Mouse (Mus musculus) intestine, embryonic 16.5 days (tissue): ENCODE data around the gene Ripk4. TPM values are rescaled to one million over a fixed set of nuclear protein-coding genes. Genes with fewer than 3 reads are reported as not detected.

ENCODE experiments used
- ATAC-seq: fragments of 200-750 bp; cut with Nextera tagmentation; 2 replicates; pipeline ENCODE4 v1.8.0; 2017; ENCODE audit warnings: moderate TSS enrichment, moderate library complexity
- H3K27ac ChIP-seq: fragments of 300-500 bp; sonication (generic); 2 replicates; pipeline ENCODE4 v1.5.1; 2014; ENCODE audit warnings: mild to moderate bottlenecking, low read length
- H3K27me3 ChIP-seq: fragments of 300-500 bp; sonication (generic); replicated peaks from 2 replicates; pipeline ENCODE4 v1.6.1; 2014; ENCODE audit warnings: low read length, control low read depth, mixed read lengths; ENCODE audit not compliant: control insufficient read depth, insufficient read depth
- H3K36me3 ChIP-seq: fragments of 300-500 bp; sonication (generic); 2 replicates; pipeline ENCODE4 v1.6.1; 2014; ENCODE audit warnings: low read length, control low read depth; ENCODE audit not compliant: control insufficient read depth, insufficient read depth
- H3K4me1 ChIP-seq: fragments of 300-500 bp; sonication (generic); 2 replicates; pipeline ENCODE4 v1.6.1; 2014; ENCODE audit warnings: low read length, control low read depth, mixed read lengths; ENCODE audit not compliant: control insufficient read depth, insufficient read depth
- H3K4me2 ChIP-seq: fragments of 300-500 bp; sonication (generic); 2 replicates; pipeline ENCODE4 v1.6.1; 2014; ENCODE audit warnings: low read depth, low read length, control low read depth
- H3K4me3 ChIP-seq: fragments of 300-500 bp; sonication (generic); 2 replicates; pipeline ENCODE4 v1.5.1; 2014; ENCODE audit warnings: mild to moderate bottlenecking, low read length
- H3K9ac ChIP-seq: fragments of 300-500 bp; sonication (generic); 2 replicates; pipeline ENCODE4 v1.6.1; 2014; ENCODE audit warnings: low read depth, low read length
- H3K9me3 ChIP-seq: fragments of 300-500 bp; sonication (generic); 2 replicates; pipeline ENCODE4 v1.6.1; 2016; ENCODE audit warnings: low read length, control low read depth; ENCODE audit not compliant: control insufficient read depth
- WGBS: fragments of 180-500 bp; shearing (Covaris S2); extraction: QIAGEN DNeasy Blood & Tissue Kit; methylation state at CpG from one replicate; pipeline ENCODE4 v1.1.7; 2014; 5-methylcytosine and 5-hydroxymethylcytosine counted together
- polyA plus RNA-seq: library from polyadenylated mRNA; unstranded; fragments of >200 nt; fragmentation: Nextera tagmentation; extraction: Ambion mirVana; gene quantifications from 2 replicates; pipeline ENCODE4 v1.2.1, GENCODE M21; 2015

The Ripk4 gene
- polyA plus RNA-seq, 1 experiment from 2014 or later: 21.8 TPM

GRCm38 (mm10) chr16:97719392-97719983 is 44.1 kb downstream of the Ripk4 start:
- H3K27ac ChIP-seq: no peak overlapping the region
- no peak overlapping the region for H3K9ac ChIP-seq

DNA sequence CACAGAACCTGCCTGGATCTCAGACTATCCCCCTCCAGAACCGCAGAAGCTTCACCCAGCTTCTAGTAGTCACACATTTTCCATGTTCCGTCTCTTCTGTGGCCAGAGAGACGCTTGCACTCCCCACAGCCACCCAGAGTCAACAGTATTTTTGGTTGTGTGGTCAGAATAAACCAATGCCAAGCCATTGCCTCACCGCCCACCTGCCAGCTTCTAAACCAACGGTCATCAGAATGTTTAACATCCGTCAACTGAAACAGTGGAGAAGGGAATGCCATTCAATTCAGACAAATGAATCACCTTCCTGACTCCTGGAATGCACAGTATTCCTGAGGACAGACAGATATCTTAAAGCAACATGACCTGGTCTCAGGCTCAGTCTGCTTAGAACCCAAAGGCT is 47.0 kb downstream of the Ripk4 start:
- Histone ChIP-seq H3K9me3 (no peaks in the 10 kb centered on the region), H3K27ac (no peak overlapping the region), H3K27me3 (no peaks in the 10 kb centered on the region), H3K4me2 (no peak overlapping the region), H3K36me3 (no peaks in the 10 kb centered on the region), H3K9ac (no peak overlapping the region), H3K4me1 (peaks cover 4% of the 10 kb centered on the region), H3K4me3 (no peak overlapping the region)
- no peak for ATAC-seq
- 78% methylated on average over 6 of the region's 6 CpGs for WGBS

More at GRCm38 (mm10) chr16:97719392-97719983, 44.1 kb downstream of the Ripk4 start:
- Histone ChIP-seq H3K27me3 (no peaks in the 10 kb centered on the region), H3K36me3 (no peaks in the 10 kb centered on the region), H3K9me3 (no peaks in the 10 kb centered on the region), H3K4me3 (no peak overlapping the region), H3K4me1 (no peaks in the 10 kb centered on the region), H3K4me2 (no peak overlapping the region)
- ATAC-seq: no peak

DNA sequence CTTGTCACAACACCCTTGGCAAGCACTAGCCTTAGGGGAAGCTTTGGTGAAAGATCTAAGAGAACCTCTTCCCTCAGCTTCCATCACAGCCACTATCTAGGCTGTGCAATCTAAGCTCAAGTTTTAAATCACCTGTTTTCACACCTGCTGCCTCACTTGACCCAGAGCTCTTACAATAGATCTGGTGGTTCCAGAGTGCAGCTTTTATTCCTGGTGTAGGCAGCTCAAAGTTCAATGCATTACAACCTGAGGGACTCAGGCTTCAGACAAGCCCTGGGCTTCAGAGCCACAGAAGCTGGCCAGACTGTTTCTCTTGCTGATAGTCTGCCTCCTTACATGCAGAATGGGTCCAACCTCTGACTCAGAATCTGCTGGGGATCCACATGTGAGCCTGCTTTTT is 51.5 kb downstream of the Ripk4 start:
- Histone ChIP-seq H3K4me3 (no peak overlapping the region), H3K27me3 (no peaks in the 10 kb centered on the region), H3K9ac (no peak overlapping the region), H3K4me2 (no peak overlapping the region), H3K36me3 (no peaks in the 10 kb centered on the region), H3K4me1 (peaks cover 4% of the 10 kb centered on the region), H3K27ac (peak overlapping the region; percentile 45), H3K9me3 (no peaks in the 10 kb centered on the region)
- peak; percentile 94 for ATAC-seq

- 52% methylated on average over 1 of the region's 1 CpGs for WGBS
- H3K27me3 ChIP-seq: no peaks in the 10 kb centered on the region
- no peak overlapping the region for H3K4me3 ChIP-seq
- no peak overlapping the region for H3K27ac ChIP-seq
- H3K9me3 ChIP-seq: no peaks in the 10 kb centered on the region
- no peak overlapping the region for H3K9ac ChIP-seq
- no peaks in the 10 kb centered on the region for H3K36me3 ChIP-seq
- no peaks in the 10 kb centered on the region for H3K4me1 ChIP-seq
- H3K4me2 ChIP-seq: no peak overlapping the region
- no peak for ATAC-seq
Measured at GRCm38 (mm10) chr16:97701871-97702270, 61.7 kb downstream of the Ripk4 start.

DNA sequence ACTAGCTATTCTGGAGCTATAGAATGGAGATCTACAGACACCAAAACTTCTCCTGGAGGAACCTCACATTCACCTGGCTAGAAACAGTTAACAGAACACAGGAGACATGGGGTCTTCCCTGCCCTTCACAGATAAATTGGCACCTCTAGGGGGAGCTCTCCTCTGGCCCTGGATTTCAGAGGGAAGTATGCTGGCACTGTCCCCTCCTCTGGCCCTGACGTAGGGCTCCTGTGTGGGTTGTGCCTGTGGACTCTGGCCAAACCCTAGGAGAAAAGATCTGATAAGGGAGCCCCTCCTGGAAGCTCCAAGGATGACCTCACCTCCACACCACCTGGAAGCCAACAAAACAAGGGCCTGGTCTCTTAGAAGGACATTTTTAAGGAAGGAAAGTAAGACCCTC is 65.8 kb downstream of the Ripk4 start:
- Histone ChIP-seq H3K27me3 (no peaks in the 10 kb centered on the region), H3K4me1 (no peaks in the 10 kb centered on the region), H3K4me2 (no peak overlapping the region), H3K27ac (no peak overlapping the region), H3K4me3 (no peak overlapping the region), H3K9ac (no peak overlapping the region), H3K36me3 (no peaks in the 10 kb centered on the region), H3K9me3 (no peaks in the 10 kb centered on the region)
- peak; percentile 95 for ATAC-seq
- WGBS: 16% methylated on average over 1 of the region's 1 CpGs

DNA sequence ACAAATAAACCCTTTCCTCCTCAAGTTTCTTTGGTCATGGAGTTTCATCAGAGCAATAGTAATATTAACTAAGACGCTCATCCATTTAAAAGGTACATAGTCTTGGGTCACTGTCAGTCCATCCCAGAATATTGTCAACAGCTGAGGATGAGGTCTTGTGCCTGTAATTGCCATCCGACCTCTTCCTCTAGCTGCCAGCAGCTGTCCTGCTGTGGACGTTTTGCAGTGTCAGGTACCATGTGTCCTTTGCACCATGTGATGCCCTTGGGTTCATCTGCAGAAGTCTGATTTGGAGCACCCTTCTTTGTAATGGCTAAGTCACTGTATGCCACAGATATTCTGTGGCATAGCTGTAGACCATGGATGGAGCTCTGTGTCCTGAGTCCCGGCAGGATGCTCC is 67.9 kb downstream of the Ripk4 start:
- Histone ChIP-seq H3K27me3 (no peaks in the 10 kb centered on the region), H3K4me2 (no peak overlapping the region), H3K4me1 (no peaks in the 10 kb centered on the region), H3K9me3 (no peaks in the 10 kb centered on the region), H3K27ac (no peak overlapping the region), H3K9ac (no peak overlapping the region), H3K36me3 (no peaks in the 10 kb centered on the region), H3K4me3 (no peak overlapping the region)
- ATAC-seq: no peak
- 71% methylated on average over 4 of the region's 4 CpGs for WGBS

Other genes starting within 250 kb of the Ripk4 start
- 1.3 and 1.7 TPM in 2 replicates for gene Fam3b, start 249.0 kb downstream of the Ripk4 start, polyA plus RNA-seq
- gene Tmprss2, start 152.6 kb downstream of the Ripk4 start, polyA plus RNA-seq: 26.3 and 33.1 TPM in 2 replicates
- 7.1 and 7.8 TPM in 2 replicates for gene Prdm15, start 88.1 kb upstream of the Ripk4 start, polyA plus RNA-seq
- gene C2cd2, start 198.8 kb upstream of the Ripk4 start, polyA plus RNA-seq: 9.9 and 10.2 TPM in 2 replicates
- gene Zbtb21, start 198.8 kb upstream of the Ripk4 start, polyA plus RNA-seq: 11.2 and 11.5 TPM in 2 replicates
- gene B230307C23Rik, start 233.5 kb upstream of the Ripk4 start, polyA plus RNA-seq: 25.7 and 26.5 TPM in 2 replicates